Mouse (Mus musculus) embryo, embryonic 11 days (tissue): ENCODE measurements around the gene Itpripl1.
A peak's percentile ranks its signal among the peaks of the same experiment; 100 is the strongest.
"Not testable (repeated sequence)": the region's sequence is repeated elsewhere in the genome, so short reads cannot be mapped to it uniquely, and the experiment has no call there.

Experiments used
- DNase-seq: peaks from one replicate; pipeline ENCODE4 v3.0.0-alpha.2; 2015

Itpripl1 gene

DNA sequence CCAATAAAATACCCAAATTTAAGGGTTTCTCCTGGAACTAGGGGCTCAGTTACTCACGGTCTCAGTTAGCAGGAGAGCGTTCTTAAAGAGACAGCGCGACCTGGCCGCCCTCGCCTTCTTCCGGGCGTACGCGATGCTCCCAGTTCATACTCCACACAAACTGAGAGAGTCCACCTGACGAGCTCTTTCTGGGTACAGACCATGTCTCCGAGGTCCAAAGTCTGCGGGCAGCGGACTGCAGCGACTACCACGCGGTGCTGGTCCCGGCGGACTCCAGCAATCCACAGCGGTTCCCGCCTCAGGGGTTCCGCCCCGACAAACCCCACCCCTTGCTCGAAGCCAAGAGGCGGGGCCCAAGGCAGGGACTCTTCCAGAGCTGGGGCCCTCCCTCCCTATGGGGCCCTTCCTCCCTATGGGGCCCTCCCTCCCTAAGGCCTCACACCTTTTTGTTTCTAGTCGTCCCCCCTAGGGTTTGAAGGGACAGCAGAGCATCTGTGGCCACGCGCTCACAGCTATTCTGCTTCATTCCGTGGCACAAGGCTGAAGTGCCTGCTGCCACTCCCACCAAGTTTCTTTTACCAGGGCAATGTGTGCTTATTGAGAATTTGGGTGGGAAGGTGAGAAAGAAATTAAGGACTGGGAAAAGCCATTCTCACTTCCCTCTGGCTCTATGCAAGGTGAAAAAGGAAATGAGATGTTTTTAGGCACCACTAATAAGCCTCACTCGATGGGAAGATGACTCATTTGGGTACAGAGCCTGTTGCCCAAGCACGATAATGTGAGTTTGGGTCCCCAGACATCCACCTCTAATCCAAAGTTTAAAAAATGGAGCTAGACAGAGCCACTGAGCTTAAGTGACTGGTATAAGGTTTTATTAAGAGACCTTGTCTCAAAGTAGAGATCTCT, at the start of gene Itpripl1:
Itpripl1 (minus strand) TSS at position 285 of the 906 bp plus-strand sequence.
- DNase-seq, result peak; percentile 81

DNA sequence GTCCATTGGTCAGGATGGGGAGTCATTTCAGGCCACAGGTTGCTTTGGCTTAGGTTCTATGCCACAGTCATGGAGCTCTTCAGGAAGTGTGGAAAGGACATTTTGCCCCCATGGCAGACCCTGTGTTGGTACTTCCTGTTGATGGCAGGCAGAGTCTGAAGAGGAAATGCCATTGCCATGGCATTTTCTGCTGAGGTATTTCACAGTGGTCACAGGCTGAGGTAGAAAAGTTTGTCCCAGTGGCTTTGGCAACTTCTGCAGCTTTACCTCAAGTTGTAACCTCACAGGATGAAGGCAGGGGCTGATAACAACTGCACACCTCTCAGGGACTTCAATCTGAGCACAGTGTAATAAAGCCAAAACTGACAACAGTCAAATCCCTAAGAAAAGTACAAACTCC, 46.3 kb upstream of the Itpripl1 start:
- no peak for DNase-seq

GRCm38 (mm10) chr2:127182598-127183381, 39.5 kb upstream of the Itpripl1 start:
- peak; percentile 92 for DNase-seq

DNA sequence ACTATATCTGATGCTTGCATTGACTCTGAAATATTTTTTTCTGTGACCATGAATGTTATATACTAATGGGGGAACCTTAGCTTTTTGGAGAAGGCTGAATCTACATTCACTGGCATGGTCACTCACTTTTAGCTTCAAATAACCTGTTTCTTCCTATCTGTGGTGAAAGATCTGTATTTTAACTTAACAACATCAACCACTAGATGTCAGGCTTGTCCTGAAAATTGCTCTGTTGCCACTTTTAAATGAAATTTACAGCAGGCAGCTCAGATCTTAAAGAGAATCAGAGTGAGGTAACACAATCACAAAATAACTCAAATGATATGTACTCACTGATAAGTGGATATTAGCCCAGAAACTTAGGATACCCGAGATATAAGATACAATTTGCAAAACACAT, 23.0 kb upstream of the Itpripl1 start:
- DNase-seq, result peak; percentile 69

- DNase-seq, result no peak
Measured at GRCm38 (mm10) chr2:127165675-127166074, 22.4 kb upstream of the Itpripl1 start.

- DNase-seq, result no peak
Measured at GRCm38 (mm10) chr2:127145699-127146098, 2.5 kb upstream of the Itpripl1 start.

GRCm38 (mm10) chr2:127142577-127143157, 575 bp downstream of the Itpripl1 start:
- no peak for DNase-seq

DNA sequence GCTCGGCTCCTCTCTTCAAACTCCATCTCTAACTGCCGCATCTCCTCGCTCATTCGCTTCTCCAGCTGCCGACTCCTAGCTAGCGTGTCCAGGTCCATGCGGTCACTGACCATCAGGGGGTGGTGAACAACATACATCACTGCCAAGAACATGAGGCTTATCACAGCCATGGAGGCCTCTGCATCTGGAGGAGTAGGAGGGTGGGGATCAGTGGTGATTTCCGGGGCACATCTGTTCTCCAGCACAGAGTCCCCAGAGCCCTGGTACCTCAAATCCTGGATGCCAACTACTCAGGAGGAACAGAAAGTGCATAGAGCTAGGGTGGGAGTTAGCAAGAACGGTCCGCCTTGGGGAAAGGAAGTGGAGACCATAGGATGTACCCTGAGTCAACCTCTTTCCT, 1.2 kb downstream of the Itpripl1 start:
- no peak for DNase-seq

- DNase-seq, result no peak
Measured at GRCm38 (mm10) chr2:127140011-127140410, 3.2 kb downstream of the Itpripl1 start.

DNA sequence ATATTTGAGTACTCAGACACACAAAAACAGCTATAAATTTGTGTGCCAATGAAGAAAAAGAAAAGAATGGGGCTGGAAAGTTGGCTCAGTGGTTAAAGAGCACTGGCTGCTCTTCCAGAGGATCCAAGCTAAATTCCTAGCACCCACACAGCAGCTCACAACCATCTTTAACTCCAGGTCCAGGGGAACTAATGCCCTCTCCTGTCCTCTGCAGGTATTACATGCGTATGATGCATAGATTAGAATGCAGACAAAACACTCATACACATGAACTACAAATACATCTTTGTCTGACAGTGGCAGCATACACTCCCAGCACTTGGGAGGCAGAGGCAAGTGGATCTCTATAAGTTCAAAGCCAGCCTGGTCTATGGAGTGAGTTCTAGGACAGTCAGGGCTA, 3.6 kb downstream of the Itpripl1 start:
- no peak for DNase-seq

GRCm38 (mm10) chr2:127139094-127139493, 4.1 kb downstream of the Itpripl1 start:
- DNase-seq, result no peak

DNA sequence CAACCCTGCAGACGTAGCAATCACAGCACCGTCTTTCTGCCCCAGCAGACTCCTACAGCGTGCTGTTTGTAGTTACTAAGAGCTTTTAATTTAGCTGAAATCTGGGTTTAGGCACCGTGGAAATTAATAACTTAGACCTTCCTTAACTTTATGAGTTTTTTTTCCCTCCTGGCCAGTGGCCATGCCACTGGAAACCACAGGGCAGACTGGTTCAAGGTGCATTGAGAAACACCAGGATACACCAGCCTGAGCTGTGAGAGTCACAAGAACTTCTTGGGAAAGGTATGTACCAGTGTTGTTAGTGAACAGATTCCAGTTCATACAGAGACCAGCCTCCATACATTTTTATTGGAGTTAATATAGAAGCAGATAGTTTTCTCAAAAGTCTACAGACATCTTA, 4.8 kb downstream of the Itpripl1 start:
- DNase-seq, result no peak

- no peak for DNase-seq
Measured at GRCm38 (mm10) chr2:127137838-127138420, 5.3 kb downstream of the Itpripl1 start.

- DNase-seq, result peak; percentile 74
Measured at GRCm38 (mm10) chr2:127136979-127137378, 6.3 kb downstream of the Itpripl1 start.

DNA sequence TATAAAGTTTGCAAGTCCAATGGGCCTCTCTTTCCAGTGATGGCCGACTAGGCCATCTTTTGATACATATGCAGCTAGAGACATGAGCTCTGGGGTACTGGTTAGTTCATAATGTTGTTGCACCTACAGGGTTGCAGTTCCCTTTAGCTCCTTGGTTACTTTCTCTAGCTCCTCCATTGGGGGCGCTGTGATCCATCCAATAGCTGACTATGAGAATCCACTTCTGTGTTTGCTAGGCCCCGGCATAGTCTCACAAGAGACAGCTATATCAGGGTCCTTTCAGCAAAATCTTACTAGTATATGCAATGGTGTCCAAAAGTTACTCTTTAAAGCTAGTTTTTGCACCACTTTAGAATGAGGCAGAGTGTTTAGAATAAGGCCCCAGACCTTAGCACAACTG, 8.0 kb downstream of the Itpripl1 start:
- DNase-seq, result not testable (repeated sequence)

DNA sequence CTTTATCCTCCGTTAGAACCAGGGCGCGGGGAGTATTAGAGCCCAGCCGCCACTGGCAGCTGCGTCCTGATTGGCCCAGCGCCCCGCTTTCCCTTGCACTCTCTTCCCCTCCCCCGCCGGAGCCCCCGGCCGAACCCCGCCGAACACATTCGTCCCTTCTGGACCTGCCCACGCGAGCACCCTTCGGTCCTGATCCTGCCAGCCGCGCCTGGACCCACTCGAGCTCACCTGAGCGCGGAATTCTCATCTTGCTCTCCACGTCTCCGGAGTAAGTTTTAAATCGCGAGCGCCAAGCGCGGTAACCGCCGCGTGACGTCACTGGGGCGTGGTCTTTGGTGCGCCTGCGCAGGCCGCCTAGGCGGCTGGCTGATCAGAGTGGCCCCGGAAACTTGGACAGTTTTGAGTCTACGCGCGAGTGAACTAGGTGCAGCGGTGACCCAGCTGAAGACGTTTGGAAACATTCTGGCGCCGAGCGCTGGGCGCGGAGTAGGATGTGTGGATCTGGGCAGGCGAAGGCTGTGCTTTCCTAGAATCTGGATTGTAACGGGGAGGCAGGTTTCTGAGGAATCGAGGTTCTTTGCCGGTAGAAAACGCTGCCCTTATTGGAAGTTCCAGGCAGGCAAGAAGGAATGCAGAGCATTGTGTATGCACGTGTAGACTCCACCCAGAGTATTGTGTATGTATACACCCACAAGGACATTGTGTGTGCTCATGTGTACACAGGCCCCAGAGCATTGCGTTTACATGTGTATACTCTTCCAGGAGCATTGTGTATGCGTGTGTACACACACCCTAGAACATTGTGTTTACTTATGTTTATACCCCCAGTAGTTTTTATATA, 9.4 kb downstream of the Itpripl1 start, which contains the start of gene Ncaph:
Ncaph (minus strand) TSS at position 334 of the 841 bp plus-strand sequence.
- DNase-seq, result peak; percentile 95

GRCm38 (mm10) chr2:127131353-127131752, 11.9 kb downstream of the Itpripl1 start:
- DNase-seq, result no peak

GRCm38 (mm10) chr2:127128926-127129325, 14.3 kb downstream of the Itpripl1 start:
- no peak for DNase-seq

- no peak for DNase-seq
Measured at GRCm38 (mm10) chr2:127121591-127122235, 21.5 kb downstream of the Itpripl1 start.

GRCm38 (mm10) chr2:127108986-127109385, 34.3 kb downstream of the Itpripl1 start:
- no peak for DNase-seq

DNA sequence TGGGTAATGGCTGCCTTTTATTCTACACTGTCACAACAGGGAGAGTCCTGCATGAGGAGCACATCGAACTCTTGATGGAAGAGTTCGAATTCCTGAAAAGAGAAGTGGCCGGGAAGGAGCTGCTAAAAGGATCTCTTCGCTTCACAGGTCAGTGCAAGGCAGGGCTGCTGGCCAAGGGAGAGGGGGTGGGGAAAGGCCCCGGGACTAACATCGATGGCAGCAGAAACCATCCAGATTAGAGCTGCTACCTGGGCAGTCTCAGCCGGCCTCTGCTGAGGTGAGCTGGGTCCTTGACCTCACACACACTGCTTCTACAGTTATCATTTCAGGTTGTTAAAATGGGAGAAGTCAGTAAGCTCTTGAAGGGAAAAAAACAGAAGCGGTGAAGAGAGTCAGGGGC, 51.2 kb downstream of the Itpripl1 start:
- no peak for DNase-seq
